Mouse (Mus musculus): ENCODE measurements around the gene Olfr313.
"Not testable (repeated sequence)": the region's sequence is repeated elsewhere in the genome, so short reads cannot be mapped to it uniquely, and the experiment has no call there.

The Olfr313 gene

DNA sequence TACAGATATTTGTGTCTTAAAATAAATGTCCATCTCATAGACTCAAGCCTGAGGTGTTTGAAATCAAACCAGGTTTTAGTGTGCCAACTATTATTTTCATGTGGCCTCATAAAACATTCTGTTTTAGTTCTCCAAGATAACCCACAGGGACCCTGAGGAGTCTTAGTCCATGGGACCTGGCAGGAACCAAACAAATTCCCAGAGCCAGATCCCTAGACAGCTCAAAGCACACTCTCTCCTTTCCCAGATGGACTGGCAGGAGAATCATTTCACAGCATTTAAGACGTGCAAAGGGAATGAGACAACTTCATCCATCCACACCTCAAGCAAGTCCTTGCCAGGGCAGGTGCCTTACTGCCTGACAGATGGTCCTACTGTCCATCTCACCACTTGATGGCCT lies at the start of gene Olfr313:
TSS of gene Olfr313 (plus strand) at position 301 of the 400 bp plus-strand sequence.
- not testable (repeated sequence) for DNase-seq

DNA sequence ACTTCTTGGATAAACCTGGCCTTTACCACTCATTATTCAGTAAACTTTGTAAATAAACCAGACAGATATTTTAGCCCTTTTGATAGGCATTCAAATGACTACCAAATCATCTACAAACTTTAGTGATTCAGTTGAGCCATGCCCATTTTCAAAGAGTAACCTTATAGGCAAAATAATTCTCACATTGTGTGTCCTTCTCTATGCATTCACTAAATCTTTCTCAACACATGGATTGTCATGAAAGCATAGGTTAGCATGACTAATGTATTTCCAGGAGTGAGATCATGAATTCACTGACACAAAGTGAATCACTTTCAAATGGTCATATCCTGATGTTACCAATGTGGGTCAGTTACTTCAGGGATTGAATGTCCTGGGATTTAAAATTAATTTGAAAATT lies 41.9 kb upstream of the Olfr313 start, which contains the start of gene Olfr315:
TSS of gene Olfr315 (plus strand) at position 301 of the 400 bp plus-strand sequence.
- DNase-seq = no peak

DNA sequence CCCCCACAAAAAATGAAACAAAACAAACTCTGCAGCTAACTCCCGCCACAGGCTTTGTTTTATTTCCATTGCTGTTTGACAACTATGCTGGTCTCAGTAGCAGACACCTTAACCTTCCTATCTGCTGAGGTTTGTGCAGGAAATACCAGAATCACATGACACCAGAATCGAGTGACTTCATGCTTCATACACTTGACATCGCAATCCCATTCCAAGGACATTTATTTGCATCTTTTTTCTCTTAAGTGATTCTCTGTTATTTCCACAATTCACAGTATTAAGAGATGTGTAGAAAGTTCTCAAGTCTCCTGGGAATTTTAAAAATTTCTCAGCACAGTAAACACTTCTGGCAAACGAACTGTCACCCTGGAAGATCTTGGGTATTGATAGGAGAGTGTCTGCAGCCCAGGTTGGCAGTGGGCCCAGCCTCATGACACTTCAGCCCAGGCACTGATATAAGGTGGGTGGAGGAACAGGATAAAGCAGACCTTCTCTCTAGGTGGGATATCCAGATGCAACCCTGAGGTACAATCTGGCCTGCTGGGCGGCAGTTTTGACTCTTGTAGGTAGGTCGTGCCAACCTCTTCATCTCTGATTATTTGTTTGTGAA lies 32.2 kb upstream of the Olfr313 start, which contains the start of gene Olfr314:
TSS of gene Olfr314 (plus strand) at position 473 of the 610 bp plus-strand sequence.
- DNase-seq = no peak

DNA sequence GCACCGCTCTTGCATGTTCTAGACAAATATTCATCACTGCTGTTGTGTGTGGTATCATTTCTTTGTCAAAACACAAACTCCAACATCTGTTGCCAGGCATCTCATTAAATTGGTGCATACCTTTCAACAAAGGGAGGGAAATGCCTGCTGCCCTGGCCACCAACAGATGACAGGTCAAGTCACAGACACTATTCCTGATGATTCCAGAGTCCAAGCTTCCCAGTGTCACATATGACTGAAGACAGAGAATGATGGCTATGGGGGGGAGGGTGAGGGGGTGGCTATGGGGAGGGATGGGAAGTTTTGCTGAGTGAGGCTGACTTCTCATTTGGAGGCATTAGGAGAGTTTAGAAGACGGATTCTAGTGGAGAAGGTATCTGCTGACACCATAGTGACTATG lies 30.6 kb upstream of the Olfr313 start:
- DNase-seq = no peak

DNA sequence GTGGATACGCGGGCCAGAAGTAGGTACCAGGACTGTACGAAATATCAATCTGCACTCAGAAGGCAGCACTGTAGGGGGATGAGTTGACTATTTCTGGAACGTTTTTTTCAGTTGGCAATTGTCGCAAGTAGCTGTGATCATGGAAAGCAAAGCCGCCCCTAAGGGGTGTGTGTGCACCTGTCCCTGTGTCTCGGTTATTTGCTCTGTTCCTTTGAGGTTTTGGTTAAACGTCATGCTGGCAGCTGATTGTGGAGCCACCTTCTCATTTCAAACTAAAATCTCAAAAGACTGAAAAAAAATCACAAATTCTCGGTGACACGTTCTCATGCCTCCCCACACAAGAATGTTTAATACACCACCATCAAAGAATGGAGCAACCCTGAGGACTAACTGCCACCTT lies 27.1 kb upstream of the Olfr313 start:
- no peak for DNase-seq

DNA sequence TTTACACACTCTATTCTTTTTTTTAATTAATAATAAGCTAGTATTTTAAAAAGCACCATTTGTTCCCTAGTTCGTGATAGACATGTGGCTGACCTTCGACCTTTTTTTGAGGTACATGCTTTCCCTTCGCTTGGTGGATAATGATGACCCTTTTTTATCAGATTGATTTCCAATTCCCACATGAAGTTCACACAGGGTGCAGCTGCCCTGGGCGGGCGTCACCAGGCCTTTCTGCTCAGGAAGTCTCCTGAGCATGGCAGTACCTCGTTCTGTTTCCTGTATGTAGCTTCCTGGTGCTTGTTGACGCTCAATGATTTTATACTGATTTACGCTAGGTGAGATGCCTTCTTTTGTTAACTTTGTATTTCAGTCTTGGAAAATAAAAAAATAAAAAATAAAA lies 26.5 kb upstream of the Olfr313 start:
- no peak for DNase-seq

DNA sequence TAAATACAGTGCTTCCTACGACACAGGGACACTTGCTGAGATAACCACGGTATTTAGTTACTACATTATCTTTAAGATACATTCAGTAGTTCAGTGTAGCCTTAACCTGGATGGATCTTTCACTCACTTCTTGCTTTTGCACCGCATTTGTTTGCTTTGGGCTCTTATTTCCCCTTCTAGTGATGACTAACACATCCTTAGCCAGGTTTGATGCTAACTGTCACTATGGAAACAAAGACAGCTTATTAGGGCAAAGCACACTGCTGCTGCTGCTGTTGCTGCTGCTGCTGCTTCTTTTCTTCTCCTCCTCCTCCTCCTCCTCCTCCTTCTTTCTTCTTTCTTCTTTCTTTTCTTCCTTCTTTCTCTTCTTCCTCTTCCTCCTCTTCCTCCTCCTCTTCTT lies 25.3 kb upstream of the Olfr313 start:
- no peak for DNase-seq

DNA sequence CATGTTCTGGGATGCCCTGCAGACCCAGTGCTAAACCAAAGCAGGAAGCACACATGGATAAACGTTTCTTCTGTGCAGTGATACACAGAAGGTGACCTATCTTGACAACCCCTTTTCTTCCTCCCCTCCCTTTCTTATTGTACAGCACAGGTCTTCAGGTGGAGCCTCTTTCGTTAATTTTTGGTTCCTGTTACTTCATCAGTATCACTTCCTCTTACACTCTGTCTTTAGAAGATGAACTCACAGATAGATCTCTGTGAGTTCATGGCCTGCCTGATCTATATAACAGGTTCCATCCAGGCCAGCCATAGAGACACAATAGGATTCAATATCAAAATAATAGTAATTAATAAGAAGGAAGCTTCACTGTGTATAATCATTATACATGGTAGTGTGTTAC lies 24.7 kb upstream of the Olfr313 start:
- DNase-seq = no peak

DNA sequence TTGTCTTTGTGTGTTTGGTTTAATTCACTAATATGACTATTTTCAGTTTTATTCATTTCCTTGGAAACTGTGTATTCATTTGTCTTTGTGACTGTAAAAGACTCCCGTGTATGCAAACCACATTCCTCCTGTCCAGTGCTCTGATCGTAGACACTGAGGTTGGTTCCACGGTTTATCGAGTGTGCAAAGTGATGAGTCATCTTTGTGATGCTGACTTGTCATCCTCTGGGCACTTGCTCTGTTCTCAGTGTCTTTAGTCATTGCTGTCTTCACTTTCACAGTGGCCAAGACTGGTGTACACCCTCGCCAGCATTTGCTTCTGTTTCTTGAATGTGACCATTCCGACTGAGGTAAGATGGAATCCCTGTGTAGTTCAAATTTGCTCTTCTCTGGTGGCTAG lies 24.2 kb upstream of the Olfr313 start:
- DNase-seq = no peak

DNA sequence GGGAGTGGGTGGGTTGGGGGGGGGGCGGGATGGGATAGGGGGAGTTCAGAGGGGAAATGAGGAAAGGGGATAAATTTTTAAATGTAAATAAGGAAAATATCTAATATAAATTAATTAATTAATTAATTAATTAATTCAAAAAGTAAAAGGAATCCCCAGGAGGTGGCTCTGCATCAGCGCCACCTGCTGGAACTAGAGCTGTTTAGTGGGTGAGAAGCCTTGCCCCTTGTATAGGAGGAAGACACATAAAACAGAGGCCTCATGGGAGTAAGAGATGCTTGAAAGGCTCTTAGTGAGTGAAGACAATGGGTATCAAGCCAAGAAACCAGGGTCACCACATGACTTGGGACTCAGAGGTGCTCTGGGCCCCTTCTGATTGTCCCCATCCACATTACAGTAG lies 18.9 kb upstream of the Olfr313 start:
- no peak for DNase-seq

DNA sequence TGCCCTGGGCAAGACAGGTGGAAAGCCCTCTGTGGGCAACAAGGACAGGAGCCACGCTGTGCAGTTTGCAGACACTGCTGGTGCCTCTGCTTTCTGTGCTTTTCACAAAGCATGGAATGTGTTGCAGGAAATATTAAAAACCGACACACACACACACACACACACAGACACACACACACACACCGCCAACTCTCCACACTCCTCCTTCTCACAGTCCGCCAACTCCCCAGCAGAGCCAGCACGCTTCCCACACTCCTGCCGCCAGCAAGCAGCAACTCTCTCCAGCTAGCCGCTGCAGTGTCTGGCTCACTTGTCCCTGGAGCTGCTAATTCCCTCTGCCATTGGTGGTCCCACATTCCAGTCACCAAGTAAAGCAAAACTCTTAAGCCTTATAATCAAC lies 17.9 kb upstream of the Olfr313 start:
- DNase-seq = no peak

DNA sequence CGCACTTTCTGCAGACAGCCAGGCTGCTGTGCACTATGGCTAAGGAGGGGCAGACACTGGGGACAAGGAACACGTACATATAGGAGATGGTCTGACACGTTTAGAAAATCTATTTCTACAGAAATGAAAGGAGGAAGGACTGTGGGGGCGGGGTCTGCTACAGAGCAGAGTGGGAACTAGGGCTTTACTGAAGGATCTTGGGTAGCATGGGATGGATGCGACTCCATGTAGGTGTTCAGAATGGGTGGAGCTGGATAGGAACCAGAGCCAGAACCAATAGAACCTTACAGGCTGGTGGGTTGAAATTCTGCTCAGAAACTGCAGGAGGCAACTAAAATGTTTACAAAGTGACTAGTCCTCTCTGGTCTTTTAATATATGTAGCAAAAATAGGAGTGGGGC lies 15.1 kb upstream of the Olfr313 start:
- DNase-seq = no peak

DNA sequence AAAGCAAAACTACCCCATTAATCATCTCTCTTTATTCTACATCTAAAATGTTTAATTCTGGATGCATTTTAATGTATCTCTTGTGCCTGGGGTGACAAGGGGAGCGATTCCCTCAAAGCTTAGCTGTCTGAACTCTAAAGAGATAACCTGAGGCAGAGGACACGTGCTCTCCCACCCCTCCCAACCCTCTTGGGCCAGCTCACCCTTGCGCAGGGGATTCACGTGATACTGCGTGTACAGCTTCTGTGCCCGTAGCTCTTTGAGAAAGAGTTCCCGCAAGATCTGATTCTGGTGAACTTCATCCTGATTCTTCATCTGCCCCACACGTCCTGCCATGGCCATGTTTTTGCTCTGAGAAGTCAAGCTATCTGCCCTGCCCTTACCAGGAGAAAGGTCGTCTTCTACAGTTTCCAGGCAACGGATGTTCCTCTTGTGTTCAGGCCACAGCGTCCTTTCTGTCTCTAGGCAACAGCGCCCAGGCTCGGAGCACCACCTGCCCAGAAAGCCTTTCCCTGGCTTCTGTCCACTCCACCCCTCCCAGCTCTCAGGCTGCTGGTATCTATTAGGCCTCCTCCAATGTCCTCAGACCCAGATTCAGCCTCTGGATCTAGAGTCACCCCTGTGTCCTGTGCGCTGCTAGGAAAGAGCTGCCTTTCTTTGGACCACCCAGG lies 13.1 kb upstream of the Olfr313 start, which contains the start of gene Fam183b:
TSS of gene Fam183b (minus strand) at position 403 of the 671 bp plus-strand sequence.
- DNase-seq = no peak

DNA sequence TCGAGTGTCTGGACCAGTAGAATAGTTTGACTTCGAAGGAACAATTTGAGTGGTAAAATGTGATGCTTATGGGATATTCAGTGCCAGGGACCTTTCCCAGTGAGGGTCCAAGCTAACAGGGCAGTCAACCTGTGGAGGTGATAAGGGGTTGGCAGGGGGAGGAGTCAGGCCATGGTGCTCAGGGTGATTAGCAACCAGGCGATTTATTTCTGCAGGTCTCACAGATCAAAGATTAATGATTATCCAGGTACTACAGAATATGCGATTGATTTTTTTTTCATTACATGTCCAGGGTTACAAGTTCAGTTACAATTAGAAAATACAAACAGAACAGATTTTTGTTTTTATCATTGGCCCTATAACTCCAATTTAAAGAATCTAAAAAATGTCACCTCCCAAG lies 10.9 kb upstream of the Olfr313 start:
- no peak for DNase-seq

DNA sequence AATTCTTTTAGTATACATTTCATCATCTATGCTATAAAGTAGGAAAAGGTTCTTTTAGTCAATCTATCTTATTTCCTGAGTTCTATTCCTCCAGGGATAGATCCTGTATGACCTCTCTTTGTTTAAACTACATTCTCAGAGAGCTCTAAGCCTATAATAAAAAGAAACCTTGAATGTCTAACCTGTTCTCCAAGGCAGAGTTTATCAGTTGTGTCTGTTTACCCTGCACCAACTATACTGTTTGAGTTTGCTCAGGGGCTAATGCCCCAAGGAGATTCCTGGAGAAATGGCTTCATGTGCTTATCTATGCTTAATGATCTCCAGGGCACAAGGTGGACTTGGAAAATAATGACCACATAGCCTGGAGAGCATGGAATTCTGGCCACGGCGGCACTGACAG lies 10.4 kb upstream of the Olfr313 start:
- no peak for DNase-seq

DNA sequence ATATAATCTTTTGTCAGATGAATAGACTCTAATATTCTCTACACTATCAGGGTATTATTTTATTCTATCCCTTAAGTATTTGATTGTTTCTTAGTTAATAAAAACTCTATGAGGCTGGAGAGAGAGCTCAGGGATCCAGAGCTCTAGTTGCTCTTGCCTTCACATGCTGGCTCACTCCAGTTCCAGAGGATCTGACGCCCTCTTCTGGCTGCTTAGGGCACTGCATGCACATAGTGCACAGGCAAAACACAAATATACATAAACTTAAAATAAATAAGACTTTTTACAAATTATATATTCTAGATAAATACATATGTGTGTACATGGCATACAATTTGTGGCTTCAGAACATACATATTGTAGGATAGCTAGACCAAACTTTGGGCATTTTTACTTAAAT lies 2.8 kb upstream of the Olfr313 start:
- peak; percentile 21 for DNase-seq

DNA sequence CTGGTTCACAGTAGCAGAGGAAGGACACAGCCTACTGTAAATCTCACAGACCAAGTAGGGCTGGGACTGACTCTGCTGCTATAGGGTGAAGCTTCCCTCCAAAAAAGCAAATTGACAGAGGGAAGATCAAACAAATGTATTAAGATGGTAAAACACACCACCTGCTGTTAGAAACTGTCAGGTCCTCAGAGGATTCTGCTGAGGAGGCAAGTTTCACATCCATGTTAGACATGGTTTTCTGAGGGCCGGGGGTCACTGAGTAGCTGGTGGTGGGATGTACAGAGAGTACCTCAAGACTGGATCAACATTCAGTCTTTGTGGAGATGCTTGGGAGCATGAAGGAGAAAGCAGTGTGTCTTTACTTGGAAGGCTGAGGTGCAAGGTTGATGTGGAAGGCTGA lies 876 bp downstream of the Olfr313 start:
- no peak for DNase-seq

DNA sequence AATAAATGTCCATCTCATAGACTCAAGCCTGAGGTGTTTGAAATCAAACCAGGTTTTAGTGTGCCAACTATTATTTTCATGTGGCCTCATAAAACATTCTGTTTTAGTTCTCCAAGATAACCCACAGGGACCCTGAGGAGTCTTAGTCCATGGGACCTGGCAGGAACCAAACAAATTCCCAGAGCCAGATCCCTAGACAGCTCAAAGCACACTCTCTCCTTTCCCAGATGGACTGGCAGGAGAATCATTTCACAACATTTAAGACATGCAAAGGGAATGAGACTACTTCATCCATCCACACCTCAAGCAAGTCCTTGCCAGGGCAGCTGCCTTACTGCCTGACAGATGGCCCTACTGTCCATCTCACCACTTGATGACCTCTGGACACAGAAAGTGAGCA lies 14.1 kb downstream of the Olfr313 start, which contains the start of gene Olfr312:
TSS of gene Olfr312 (plus strand) at position 301 of the 400 bp plus-strand sequence.
- DNase-seq = not testable (repeated sequence)

DNA sequence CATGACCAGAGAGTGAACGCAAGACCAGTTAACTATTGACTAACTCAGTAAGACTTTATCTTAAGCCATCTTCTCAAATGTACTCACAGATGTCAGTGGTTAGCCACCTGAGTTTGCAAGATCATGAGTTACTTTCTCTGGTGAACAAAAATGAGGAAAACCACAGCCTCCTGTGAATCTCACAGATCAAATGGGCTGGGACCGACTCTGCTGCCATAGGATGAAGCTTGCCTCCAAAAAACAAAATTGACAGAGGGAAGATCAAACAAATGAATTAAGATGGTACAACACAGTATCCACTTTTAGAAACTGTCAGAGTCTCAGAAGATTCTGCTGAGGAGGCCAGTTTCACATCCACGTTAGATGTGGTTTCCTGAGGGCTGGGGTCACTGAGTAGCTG lies 15.0 kb downstream of the Olfr313 start:
- no peak for DNase-seq

DNA sequence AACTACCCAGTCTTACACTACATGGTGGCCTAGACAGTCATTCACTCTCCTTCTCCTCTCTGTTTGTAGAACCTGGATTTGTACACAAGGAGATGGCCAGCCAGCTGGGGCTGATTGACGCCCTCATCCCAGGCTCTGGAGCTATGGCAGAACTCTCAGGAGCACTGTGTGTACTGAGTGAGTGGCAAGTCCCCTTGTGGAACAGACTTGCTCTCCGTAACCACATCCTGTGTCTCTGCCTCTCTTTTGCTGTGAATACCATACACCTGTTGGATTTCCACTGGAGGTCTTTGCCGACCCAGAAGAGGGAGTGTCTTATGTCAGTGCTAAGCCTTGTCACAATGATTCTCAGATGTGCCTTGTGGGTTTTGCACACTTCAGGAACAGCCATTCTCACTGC lies 17.7 kb downstream of the Olfr313 start:
- not testable (repeated sequence) for DNase-seq

DNA sequence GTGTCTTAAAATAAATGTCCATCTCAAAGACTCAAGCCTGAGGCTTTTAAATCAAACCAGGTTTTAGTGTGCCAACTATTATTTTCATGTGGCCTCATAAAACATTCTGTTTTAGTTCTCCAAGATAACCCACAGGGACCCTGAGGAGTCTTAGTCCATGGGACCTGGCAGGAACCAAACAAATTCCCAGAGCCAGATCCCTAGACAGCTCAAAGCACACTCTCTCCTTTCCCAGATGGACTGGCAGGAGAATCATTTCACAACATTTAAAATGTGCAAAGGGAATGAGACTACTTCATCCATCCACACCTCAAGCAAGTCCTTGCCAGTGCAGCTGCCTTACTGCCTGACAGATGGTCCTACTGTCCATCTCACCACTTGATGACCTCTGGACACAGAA lies 24.2 kb downstream of the Olfr313 start, which contains the start of gene Olfr311:
TSS of gene Olfr311 (plus strand) at position 301 of the 400 bp plus-strand sequence.
- DNase-seq = not testable (repeated sequence)

DNA sequence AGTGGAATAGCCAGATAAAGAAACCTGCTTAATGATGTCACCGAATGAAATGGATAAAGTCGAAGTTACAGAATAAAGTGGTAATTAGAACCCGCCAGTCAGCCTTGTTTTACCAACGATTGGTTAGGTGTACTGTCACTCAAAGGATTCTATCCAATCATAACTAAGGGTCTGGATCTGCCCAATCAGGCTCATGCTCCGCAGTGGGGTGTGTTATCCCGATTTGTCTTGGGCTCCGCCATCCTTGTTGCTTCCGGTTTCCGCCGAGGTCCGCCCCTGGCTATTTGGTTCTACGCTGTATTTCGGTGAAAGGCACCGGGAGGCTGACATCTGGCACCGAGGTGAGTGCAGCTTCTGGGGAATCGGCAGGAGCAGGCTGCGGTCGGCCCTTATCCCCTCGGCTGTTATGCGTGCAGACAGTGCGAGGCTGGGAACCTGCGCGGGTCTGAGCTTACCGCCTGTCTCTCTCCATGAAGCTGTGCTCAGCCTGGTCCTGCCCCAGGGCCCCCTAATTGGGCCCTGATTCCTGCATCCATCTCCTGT lies 32.2 kb downstream of the Olfr313 start, which contains the start of gene Gm12258:
TSS of gene Gm12258 (plus strand) at position 240 of the 543 bp plus-strand sequence.
- peak; percentile 91 for DNase-seq

DNA sequence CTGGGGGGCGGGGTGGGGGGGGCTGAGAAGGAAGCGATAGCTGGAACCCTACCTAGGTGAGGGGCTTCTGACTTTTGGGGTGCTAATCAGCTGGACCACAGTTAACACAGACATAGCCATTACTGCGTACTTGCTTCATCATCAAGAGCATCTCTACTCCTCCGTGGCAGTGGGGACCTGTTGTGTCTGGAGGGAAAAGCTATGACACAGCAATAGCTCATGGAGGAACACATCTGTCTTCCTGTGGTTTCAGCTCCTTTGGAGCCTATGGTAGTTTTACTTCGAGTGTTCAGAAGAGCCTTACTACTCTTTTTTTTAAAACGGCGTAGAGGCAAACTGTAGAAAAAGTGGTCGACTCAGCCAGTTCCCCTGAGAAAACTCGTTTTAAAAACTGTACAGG lies 32.8 kb downstream of the Olfr313 start:
- DNase-seq = no peak

DNA sequence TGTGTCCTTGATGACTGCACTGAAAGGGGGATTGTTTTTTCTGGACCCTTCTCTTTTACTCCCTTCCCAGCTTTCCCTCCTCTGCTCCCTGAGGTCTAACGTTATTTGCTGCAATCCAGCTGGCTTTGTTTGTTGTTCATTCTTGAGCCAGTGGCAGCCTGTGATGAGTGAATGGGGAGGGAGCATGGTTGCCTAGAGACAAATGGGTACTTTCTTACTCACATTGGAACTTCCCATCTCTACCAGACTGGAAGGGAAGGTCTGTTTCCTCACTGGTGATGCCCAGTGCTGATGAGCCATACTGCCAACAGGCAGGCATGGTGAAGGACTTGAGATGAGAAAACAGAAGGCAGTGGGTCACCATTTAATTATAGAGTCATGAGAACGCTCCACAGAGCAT lies 34.9 kb downstream of the Olfr313 start:
- no peak for DNase-seq

Data from liver (tissue).